Mouse (Mus musculus) skeletal muscle tissue, adult 2 months (tissue): Measurements from ENCODE around the gene Pepd.

ENCODE experiments used
- DNase-seq: peaks from one replicate; pipeline ENCODE4 v3.0.0-alpha.2; 2012; ENCODE audit warnings: low read depth, low spot score

Pepd gene

GRCm38 (mm10) chr7:35055619-35056435 is 143.6 kb downstream of the Pepd start:
- DNase-seq = peak; percentile 47

DNA sequence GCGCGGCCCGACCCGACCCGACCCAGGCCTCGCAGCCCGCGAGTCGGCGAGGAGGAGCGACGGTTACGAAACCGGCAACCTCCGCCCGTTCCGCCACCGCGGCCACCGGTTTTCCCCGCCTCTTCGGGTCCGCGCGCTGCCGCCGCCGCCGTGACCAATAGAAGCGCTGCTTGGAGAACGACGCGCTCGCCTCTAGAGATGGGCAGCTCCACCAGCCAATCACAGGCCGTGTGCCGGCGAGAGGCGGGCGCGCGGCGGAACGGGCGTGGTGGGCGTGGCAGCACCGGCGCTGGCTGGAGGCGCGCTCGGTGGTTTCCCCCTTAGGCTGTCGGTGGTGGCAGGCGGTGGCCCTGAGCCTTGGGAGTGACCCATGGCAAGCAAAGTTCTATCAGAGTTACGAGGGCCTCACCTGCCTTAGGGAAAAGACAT is 144.3 kb downstream of the Pepd start, which contains the start of gene Cebpg:
Gene Cebpg (minus strand): TSS at position 138 of the 429 bp plus-strand sequence.
- DNase-seq = peak; percentile 94

DNA sequence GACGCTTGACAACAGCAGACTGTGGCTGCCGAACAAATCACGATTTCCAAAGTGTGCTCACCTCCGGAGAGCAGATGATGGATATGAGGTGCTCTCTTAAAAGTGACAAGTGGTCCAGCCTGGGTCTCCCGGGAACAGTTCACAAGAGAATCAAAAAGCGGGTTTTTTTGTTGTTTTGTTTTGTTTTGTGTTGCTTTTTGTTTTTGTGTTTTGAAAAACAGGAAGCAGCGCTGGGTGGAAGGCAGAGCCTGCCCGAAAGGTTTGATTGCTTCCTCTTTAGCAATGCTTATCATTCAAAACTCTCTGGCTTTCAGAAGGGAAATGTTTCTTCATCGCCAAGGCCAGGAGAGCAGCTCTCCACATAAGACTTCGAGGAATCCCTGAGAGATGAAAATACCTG is 144.8 kb downstream of the Pepd start:
- no peak for DNase-seq

DNA sequence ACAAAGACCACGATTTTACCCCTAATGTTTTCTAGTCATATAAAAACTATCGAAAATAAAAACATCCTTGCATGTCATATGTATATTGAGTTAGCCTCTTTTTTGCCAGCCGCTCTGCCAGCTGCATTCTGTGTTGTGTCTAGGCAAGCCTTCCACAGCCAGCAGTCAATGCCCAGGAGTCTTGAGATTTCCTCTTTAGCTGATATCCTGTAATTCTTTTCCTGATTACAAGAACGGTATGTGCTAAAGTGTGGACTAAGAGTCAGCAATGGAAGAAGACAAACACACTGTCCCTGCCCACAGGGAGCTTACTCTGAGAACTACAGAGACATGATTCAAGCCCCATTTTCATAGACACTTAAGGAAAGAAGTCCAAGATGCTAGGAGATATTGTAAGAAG is 145.4 kb downstream of the Pepd start:
- DNase-seq = no peak

DNA sequence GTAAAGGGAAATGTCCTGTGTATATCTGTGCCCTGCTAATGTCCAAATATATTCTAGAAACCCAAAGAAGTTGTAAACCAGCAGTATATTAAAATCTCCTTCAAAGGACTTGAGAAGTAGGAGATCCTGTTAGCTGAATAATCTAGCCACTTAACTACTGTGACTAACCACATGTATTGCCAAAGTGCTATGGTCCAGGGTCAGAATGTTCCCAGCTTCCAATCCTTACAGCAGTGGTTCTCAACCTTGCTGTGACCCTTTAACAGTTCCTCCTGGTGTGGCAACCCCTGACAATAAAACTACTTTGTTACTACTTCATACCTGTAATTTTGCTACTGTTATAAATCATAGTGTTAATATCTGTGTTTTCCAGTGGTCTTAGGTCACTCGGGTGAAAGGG is 146.2 kb downstream of the Pepd start:
- no peak for DNase-seq

GRCm38 (mm10) chr7:35059467-35059866 is 147.3 kb downstream of the Pepd start:
- DNase-seq = no peak

GRCm38 (mm10) chr7:35064286-35065258 is 152.4 kb downstream of the Pepd start:
- peak; percentile 47 for DNase-seq

- no peak for DNase-seq
Measured at GRCm38 (mm10) chr7:35065958-35066357, 153.8 kb downstream of the Pepd start.

GRCm38 (mm10) chr7:35066640-35067212 is 154.5 kb downstream of the Pepd start:
- DNase-seq = no peak

DNA sequence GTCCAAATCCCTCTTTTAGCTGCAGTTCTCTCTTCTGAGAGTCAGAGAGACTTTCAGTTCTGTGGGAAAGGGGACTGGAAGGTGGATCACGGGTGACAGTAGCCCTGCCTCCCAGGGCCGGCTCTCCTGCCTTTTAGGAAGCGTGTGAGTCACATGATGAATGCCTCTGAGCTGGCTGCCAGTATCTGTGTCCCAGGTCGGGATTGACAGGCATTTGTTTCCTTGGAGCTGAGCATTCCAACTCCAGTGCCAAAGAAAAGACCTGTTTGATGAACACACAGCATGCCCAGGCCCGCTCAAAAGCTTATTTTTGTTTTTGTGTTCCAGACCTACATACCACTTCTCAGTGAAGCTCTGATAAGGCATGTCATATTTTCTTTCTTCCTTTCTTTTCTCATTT is 164.5 kb downstream of the Pepd start:
- DNase-seq = no peak

DNA sequence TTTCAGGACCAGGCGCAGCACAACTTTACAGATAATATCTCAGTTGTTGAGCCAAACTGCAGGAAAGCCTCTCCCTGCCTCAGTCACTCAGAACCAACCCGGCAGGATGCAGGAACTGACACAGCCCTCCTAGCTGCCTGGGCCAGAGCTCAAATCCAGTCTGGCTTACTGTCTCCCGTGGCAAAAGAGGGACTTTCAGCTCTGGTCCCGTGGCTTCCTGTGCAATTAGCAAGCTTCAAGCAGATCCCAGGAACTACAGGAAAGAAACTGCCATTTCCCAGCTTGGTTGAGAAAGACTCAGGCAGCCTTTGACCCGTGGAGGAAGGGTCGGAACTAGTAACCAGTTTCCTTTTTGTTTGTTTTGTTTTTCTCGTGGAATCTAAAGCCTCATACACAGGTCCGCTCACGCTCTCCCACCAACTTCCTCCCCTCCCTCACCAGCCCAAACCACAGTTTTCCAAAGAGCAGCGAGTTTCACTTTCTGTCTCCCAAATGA is 168.7 kb downstream of the Pepd start:
- peak; percentile 47 for DNase-seq

DNA sequence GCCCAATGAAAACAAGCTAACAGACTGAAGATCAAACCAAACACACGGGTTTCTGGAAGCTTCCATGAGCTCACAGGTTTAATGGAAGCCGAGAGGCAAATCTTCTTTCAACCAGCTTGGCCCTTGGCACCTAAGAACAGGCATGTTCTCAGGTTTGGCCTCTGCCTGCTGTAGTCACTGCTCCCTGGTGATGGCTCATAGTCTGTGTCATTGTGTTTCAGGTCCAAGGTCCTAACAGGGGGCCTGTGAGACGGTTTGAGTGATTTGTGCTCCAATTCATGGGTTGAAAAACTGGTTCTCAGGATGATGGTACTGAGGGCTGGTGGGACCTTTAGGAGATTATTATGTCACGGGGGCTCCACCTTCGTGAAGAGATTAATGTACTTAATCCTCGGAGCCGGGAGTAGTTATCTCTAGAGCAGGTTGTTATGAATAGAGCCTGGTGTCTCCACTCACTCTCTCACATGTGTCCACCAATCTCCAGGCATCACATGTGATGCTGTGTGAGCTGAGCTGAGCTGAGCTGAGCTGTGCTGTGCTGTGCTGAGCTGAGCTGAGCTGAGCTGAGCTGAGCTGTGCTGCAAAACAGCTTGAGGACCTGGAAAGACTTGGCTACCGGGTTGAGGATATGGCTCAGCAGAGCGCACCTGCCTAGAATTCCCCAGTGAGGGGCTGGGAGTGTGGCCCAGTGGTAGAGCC is 169.4 kb downstream of the Pepd start:
- DNase-seq = no peak

- no peak for DNase-seq
Measured at GRCm38 (mm10) chr7:35084565-35085360, 172.6 kb downstream of the Pepd start.

DNA sequence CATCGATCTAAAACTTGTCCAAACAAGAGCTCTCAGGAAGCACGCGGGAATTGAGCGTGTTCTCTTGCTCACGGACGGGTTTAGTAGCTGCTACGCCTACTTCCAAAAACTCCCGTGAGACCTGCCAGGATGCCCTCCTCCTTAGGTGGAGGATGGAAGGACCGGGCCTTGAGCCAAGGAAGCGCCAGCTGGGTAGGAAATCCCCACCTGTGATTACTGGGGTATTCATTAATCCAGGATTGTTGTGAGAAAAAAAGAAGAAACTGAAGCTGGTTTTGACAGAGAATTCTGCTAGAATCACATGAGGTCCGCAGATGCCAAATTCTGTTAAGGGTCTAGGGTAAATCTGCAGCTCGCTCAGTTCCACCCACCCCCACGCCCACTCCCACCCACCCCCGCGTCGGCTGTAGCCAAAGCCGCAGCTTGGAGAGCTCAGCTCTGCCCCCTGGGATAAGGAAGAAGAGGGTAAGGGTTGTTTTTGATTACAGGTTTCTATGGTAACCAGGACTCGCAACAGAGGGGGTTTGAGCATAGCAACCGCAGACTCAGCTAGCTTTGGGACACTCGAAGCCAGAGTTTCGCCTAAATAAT is 174.2 kb downstream of the Pepd start:
- peak; percentile 30 for DNase-seq

- DNase-seq = no peak
Measured at GRCm38 (mm10) chr7:35090550-35090949, 178.4 kb downstream of the Pepd start.
